Mouse (Mus musculus): ENCODE results near the gene Mthfd1l.
A peak's percentile ranks its signal among the peaks of the same experiment; 100 is the strongest.

Mthfd1l gene

DNA sequence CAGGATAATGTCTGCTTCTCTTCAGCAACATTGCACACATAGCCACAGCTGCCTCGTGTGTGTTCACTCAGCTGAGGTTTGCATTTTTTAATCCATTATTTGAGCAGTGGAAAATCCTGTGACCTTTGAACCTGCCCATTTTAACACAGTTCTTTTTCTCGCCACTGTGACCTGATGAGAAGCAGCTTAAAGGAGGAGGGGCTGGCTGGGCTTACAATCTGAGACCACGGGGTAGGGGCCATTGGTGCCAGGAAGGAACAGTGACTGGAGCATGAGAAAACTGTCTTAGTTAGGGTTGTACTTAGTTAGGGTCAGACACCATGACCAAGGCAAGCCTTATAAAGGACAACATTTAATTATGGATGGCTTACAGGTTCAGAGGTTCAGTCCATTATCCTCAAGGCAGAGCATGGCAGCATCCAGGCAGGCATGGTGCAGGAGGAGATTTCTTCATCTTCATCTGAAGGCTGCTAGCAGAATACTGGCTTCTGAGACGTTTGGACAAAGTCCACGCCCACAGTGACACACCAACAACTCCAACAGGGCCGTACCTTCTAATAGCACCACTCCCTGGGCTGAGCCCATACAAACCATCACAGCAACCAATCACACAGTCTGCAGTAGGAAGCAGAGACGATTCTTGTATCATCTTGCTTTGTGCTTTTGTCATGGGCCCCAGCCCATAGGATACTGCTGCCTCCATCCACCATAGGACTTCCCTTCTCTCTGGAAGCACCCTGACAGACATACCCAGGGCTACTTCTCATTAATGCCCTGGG, 112.6 kb downstream of the Mthfd1l start:
- DNase-seq: no peak

DNA sequence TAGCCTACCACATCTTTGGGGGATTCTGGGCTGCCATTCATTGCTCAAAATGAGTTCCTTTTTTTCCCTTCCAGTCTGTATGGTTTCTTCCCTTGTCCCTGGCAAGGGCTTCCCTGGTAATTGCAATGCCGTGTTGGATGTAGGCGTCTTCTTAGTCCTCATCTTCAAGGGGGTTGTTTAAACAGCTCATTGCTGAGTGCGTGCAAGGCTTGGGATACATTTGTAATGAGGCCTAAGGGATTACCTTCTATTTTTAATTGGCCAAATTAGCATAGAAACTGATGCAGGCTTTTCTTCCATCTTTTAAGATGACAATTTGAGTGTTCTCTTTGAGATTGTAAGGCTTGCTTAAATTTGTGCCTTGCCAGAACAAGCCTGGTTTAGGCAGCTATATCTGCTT, 114.6 kb downstream of the Mthfd1l start:
- no peak for DNase-seq

DNA sequence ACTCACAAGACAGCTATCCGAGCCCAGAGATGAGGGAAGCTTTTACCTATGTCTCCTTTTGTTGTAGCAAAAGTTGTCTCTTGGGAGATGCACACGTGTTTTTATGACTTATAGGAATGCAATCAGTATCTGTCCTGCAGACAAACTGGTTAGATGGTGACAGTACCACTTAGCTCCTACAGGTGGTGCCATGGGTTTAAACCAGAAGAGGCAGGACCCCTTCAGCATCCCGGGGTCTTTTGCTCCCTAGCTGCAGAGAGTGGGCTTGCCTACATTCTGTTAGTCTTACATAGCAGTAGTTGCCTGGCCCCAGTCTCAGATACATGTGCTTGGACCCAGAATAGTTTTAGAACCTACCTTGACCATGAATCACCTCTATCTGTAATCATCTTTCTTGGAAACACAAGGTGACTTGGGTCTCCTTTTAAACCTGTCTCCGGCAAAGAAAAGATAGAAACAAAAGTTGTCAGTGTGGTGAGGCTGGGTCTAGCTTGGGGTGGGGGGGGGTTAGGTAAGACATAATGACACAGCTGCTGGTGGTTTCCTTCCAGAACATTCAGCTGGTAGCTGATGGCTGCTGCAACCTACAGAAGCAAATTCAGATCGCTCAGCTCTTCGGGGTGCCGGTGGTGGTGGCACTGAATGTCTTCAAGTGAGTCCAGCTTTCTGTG, 116.0 kb downstream of the Mthfd1l start:
- DNase-seq: peak in 1 of 2 experiments; percentile 70

DNA sequence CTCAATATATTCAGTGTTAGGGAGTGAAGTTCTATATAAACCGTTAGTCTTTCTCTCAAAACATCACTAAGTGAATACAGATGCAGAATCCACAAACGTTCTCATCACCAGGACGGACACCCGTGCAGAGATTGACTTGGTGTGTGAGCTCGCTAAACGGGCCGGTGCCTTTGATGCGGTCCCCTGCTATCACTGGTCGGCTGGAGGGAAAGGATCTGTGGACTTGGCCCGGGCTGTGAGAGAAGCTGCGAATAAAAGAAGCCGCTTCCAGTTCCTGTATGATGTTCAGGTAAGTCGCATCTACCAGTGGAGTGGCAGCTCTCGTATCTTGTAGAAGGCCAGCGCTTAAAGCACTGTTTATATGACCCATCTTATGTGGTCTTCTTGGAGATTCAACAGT, 117.0 kb downstream of the Mthfd1l start:
- DNase-seq: no peak

DNA sequence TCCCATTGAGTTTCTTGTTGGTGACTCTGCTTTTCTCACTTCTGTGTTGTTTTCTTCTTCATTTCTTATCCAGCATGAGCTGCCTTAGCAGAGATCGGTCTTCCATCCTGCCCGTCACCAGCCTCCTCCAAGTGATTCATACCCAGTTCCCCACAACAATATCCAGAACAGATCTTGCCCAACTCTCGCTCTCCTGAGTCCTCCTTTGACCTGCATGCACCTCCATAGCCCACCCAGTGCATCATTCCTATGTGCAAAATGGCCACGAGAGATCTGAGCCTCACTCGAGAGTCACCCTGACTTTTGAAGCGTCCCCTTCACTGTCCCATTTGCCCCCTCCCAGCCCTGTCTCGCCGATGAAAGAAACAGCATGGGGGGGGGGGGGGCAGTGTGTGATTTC, 120.1 kb downstream of the Mthfd1l start:
- no peak for DNase-seq

DNA sequence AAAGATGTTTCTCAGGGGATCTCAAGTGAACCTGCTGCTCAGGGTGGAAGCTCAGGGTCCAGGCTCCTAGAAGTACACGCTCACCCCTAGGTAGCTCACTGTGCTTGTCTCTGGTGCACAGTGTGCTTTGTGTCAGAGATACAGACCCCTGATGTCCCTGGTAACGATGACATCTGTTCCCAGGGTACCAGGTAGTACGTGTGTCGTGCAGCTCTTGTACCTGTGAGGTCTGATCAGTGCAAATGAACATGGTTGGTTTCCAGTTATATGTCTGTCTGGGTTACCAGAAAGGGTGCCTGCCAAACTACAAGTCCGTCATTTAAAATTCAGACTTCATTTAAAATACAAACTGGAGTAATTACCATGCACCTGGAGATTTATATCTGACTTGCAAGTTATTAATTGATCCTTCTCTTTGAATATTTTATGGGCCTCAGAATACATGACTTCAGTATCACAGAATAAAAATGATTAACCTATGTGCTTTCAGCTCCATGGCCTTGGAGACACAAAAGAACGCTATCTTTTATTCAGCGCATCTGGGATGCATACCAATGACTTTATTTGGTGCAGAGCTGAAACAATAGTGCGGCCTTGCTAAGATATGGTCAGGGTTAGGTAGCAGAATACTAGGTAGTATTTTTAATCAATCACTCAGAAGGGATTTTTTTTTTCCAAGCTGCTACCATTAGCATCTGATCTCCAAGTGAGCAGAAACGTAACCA, 121.3 kb downstream of the Mthfd1l start:
- no peak for DNase-seq

DNA sequence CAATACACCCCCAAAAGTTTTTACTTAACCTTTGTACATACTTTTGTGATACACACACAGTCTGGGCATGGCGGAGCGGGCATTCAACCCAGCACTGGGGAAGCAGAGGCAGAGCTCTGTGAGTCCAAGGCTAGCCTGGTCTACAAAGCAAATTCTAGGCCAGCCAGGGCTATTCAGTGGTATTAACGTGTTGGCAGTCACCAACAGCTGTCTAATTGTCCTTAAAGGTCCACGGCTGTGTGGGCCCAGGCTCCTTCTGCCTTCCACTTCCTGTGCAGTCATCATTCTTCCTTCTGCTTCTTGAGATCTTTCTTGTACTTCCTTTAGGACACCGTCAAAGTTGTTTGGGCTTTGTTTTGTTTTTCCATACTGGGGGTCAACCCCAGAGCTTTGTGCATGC, 123.2 kb downstream of the Mthfd1l start:
- DNase-seq: no peak

DNA sequence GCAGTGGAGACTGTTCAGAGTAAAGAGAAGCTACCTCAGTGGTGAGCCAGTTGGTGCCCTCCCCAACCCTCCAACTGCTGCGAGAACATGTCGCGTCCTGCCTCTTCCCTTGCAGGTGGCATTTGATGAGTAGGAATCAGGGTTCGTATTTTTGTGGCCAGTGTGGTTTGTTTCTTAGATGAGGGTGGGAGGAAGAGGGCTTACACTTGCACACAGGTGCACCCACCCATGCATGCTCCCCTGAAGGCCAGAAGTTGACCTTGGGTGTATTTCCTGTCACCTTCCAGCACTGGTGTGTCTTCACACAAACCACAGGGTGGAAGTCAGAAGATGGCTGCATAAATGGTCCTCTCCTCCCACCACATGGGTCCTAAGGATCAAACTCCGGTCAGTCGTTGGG, 127.1 kb downstream of the Mthfd1l start:
- DNase-seq: no peak

DNA sequence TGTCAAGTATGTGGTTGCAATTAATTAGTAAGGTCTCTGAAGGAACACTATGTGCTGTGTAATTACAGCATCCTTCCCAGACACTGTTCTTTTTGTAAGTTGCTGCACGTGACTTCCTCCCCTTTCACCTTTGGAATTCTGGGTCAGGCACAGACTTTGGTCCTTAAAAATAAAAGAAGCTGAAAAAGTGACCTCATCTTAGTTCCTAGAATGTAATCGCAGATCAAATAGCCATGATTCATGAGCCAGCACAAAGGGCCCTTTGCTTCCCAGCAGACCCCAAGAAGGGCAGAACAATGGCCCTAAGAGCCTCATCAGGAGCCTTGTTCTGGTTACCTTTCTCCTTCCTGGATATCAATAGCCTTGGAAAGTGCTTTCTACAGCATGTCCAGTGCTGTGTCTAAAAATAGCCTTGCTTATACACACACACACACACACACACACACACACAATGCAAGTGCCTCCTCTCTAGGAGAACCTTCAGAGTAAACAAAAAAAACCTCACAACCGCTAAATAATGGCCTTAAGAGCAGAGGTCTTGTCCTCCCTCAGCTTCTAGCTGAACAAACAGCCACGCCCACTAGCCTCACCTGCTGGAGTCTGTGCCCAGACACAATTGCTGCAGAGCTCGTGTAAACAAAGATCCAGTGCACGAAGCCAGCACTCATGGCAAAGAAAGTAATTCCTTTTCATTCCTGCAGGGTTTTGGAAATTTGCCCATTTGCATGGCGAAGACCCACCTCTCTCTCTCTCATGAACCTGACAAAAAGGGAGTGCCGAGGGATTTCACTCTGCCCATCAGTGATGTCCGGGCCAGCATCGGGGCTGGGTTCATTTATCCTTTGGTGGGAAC, 133.0 kb downstream of the Mthfd1l start:
- DNase-seq: peak in 1 of 2 experiments; percentile 55

DNA sequence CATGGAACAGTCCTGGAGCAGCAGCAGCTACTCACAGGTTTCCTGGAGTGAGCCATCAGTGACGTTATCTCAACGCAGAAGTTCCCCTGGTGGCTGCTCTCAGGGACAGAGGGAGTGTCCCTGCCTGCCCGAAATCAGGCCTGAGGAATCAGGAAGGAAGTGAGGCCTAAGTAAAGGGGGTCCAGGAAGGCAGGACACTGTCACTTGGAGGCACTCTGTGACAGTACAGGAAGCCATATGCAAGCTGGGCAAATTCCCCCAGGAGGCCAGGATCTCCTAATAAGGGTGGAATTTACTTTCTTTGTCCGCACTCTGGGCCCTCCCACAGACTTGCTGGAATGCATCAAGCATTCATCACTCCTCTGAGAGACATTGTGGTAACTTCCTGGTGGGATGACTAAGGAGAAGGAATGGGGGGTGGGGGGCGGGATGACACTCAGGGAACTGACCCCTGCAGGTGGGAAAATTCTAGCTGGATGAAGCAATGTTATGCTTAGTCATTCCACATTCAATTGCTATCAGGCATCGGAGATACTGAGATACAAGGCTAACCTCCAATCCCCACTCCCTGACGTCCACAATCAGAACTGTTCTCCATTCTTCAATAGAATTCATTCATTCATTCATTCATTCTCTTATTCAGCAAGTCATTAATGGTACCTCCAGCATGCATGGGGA, 134.9 kb downstream of the Mthfd1l start:
- peak; percentile 63 to 87 for DNase-seq

DNA sequence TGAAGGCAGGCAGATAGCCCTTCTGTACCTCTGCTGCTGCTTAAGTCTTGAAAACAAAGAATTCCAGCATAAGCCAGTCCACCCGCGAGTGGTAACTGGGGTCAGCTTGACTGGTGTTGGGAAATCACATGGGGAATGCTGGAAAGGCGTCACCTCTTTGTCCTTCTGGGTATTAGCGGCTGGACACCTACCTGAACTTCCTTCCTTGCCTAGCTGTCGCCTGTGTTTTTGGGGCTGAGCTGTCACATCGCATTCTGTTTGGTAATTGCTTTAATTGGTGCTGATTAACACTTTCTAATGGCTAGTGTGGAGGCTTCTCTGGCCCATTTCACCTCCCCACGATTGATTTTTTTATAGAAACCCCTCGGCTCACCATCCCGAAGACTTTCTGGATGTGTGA, 135.5 kb downstream of the Mthfd1l start:
- no peak for DNase-seq

DNA sequence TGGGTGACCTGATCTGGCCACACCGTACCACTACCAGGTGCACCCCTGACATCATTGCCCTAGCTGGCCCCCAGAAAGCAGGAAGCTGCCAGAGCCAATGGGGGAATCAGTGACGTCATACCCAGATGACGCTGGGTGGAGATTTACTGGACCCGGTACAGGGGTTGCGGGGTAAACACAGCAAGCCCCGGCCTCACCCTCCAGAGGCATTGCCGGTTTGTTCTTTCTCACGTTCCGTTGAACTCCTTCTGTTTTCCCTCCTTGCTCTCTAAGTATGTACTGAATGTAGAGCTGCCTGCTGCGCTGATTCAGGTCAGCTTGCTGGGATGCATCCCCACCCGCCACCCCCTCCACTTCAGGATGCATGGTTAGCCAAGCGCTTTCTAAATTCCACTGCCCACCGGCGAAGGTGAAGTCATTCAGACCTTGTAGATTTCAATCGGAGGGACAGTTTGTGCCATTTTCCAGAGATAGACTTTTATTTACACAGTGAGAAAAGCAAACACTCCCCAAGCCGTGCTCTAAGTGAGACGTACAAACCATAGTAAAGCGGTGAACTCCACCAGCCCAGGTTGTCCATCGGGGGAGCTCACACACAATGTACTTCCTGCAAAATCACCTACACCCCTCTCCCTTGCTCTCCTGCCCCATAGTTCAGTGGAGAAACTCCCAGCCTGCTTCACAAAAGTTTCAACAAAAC, 138.3 kb downstream of the Mthfd1l start:
- DNase-seq: peak in 1 of 2 experiments; percentile 51

DNA sequence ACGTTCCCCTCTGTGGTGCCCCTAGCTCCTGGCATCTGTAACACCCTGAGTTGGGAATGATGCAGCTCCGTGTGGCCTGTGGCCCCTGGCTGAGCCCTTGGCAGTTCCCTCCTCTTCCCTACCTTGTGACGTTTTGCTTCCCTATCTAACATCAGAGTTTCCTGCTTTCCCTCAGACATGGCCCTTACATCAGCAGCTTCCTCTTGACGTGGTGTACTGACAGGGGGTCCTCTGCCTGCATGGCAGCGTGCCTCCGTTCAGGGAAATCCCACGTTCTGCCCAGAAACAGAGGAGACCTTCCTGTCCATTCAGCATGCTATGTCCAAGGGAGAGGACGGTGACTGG, 138.8 kb downstream of the Mthfd1l start:
- peak in 1 of 2 experiments; percentile 38 for DNase-seq

DNA sequence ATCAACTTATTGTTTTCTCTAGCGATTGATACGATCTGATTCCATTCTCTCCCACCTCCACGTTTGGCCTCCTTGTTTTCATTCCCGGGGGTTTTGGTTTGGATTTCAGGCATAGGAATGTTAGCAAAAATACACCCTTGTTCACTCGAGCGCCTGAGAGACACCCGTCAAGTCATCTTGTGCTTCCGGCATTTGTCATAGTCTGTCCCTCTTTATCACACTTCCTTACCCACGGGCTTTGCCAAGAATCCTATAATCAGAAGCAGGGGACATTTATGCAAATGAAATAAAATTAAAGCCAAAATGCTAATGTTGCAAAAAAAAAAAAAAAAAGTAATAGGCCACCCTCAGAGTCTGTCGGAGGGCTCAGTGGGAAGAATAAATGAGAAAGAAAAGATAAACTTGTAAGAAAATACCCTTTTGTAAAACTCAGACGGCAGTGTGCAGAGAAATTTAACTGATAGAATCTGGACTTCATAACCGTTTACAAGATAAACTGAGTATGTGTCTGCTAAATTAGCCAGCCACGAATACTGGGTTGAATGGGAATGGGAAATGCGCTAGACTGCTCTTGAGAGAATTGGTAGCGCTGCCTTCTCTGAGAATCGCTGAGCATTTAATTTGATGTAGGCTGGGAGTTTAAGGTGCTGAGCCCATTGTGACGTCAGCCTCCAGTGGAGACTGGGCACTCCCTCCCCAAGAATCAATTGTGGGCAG, 139.9 kb downstream of the Mthfd1l start:
- no peak for DNase-seq

DNA sequence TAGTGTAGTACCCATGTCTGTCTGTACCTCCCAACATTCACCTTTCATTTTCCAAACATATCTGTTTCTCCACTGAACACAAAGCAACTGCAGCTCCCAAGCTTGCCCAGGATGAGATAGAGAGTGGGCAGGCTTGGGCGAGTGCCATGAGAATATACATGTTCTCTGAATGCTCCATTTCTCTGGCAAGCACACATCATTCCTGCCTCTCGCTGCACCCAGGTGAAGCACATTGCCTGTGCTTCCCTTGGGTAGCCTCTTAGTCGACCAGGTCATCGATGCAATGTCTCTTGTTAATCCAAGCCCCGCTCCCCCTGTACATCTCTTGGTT, 140.4 kb downstream of the Mthfd1l start:
- DNase-seq: no peak

DNA sequence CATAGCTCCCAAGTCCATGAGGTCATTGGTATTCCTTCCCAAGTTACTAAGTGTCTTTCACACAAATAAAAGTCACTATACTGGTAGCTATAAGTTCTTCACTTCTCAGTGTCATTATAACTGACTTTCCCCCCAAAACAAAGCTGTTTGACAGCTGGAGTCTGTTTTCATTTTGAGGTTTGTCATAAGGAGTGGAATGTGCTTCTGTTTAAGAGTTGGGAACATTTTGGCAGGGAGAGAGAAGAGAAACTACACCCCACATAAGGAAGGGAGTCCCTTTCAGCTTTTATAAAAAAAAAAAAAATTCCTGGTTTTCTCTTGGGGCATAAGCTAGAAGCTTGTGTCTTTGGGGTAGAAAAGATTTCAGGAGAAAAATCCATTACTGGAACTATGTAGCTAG, 143.7 kb downstream of the Mthfd1l start:
- no peak for DNase-seq

DNA sequence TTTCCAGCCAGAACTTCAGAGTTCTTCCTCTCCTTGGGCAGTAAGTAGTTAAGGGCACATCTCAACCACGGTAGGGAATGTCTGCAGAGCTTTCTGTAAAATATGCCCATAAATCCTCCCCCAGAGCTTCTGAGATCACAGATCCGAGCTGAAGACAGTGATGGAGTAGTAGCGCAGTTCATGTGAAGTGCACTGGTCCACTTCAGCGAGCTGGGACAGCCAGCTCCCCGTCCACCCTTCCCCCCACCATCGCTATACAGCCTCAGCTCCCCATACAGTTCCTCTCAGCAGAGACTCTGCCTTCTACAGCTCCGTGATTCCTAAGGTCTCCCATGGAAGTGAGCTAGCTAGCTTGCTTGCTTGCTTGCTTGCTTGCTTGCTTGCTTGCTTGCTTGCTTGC, 144.2 kb downstream of the Mthfd1l start:
- DNase-seq: no peak

DNA sequence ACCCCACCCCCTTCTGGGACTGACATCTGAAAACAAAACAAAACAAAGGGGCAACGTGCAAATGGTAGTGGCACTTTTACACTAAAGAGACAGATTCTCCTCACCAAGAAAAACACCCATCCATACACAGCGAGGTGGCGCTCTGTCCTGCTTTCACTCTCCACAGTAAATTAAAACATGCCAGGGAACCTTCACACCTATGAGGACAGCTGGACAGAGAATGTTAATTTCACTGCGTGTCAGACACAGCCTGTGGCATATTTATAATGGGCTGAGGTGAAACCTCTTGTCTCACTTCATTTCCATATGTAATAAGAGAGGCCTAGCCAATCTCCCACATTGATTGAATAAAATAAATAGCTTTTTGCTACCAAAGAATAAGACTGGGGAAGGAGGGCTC, 146.4 kb downstream of the Mthfd1l start:
- DNase-seq: no peak

DNA sequence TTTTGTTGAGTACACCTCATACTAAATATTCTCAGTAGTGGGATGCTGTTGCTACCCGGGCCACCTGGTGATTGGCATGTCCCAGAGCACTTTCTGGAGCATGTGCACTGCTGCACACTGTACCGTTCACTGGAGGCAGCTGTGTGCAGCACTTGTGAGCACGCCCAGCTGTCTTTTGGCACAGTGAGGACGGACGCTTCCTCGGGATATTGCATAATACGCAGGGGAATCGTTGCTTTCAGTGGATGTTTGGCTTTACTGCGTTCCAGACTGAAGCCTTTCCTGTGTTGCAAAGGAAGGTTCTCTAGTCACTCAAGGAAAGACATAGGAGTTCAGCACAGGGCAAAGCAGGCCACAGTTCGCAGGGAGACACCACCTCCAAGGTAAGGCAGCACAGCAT, 147.8 kb downstream of the Mthfd1l start:
- peak; percentile 65 to 85 for DNase-seq

DNA sequence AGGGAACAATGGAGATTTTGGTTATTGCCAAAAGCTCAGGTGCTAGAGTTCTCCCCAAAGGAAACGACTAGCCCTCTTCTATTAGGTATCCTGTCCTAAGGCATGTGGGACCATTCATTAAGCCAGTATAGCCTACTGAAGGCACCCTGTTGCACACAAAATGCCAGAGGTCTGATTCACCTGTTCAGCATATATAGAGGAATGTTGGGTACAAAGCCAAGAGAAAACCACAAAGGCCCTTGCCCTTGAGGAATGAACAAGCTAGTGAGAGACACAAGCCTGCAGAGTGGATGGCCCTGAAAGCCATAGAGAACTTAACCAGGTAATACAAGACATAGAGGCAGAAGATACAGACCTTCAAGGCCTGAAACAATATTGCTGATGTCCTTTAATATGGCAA, 148.3 kb downstream of the Mthfd1l start:
- DNase-seq: no peak

DNA sequence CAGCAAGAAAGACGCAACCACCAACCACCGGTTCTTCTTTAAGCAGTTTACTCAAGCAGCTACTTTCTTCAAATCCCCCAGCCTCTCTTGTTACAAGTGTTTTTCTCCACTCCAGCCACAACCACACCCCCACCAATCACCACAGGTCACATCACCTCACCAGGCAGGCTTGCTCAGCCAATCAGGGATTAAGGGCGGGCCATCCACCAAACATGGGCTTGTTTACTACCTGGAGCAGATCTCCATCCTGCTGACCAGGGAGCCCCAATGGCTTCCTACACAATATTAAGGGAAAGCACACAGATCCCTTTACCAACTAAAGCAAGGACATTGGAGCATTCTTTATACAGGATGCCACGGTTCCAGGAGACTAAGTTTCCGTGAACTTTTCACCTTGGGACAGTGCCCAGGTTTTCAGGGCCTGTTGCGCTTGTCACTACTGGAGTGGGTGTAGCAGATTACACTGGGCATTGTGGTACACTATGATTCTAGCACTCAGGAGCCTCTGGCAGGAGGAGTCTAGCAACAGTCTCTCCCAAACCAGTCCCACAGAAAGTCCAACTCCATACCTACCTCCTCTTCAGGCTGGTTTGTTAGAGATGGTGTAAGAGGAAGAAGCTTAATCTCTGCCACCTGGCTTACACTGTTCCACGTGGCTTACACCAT, 150.5 kb downstream of the Mthfd1l start:
- DNase-seq: peak; percentile 62 to 70

All from kidney, postnatal 25 days (tissue).